Mouse (Mus musculus): ENCODE results near the gene Mgst1. TPM values are rescaled to one million over a fixed set of nuclear protein-coding genes. Genes with fewer than 3 reads are reported as not detected.

Mgst1 gene
- polyA plus RNA-seq, 1 experiment from 2014 or later: 595 TPM

Other genes starting within 250 kb of the Mgst1 start
- gene Slc15a5, start 60.4 kb upstream of the Mgst1 start, polyA plus RNA-seq (2015; fragmentation: Nextera tagmentation; extraction: Ambion mirVana): not detected in 2 replicates